Mouse (Mus musculus) bone marrow, adult 2 months (tissue): Measurements from ENCODE around the gene Abcf2. TPM values are rescaled to one million over a fixed set of nuclear protein-coding genes. Genes with fewer than 3 reads are reported as not detected.
A peak's percentile ranks its signal among the peaks of the same experiment; 100 is the strongest.

Experiments used
- H3K27ac ChIP-seq: fragments of 200-500 bp; 2 replicates; pipeline ENCODE4 v1.5.1; 2012; ENCODE audit warnings: low read depth, mild to moderate bottlenecking, control low read depth, inconsistent platforms, low read length; ENCODE audit not compliant: control insufficient read depth, poor library complexity, insufficient read depth
- H3K4me1 ChIP-seq: fragments of 200-500 bp; 2 replicates; pipeline ENCODE4 v1.6.1; 2011; ENCODE audit warnings: low read length; ENCODE audit not compliant: control insufficient read depth, insufficient read depth
- H3K4me3 ChIP-seq: fragments of 200-500 bp; replicated peaks from 2 replicates; pipeline ENCODE3; 2011; ENCODE audit warnings: mild to moderate bottlenecking, low read depth, low read length, control low read depth; ENCODE audit not compliant: control insufficient read depth
- CTCF ChIP-seq: fragments of 200-500 bp; IDR thresholded peaks from 2 replicates; pipeline ENCODE4 v1.5.1; 2011; ENCODE audit warnings: low read length, control low read depth; ENCODE audit not compliant: control insufficient read depth, insufficient read depth
- POLR2A ChIP-seq: fragments of 200-500 bp; IDR thresholded peaks from 2 replicates; pipeline ENCODE4 v1.6.1; 2011; ENCODE audit warnings: low read depth, mild to moderate bottlenecking, control low read depth, low read length, borderline replicate concordance; ENCODE audit not compliant: control insufficient read depth
- WGBS: fragments of 180-500 bp; shearing (Covaris S2); methylation state at CpG from one replicate; pipeline ENCODE4 v1.1.7; 2018; 5-methylcytosine and 5-hydroxymethylcytosine counted together
- polyA plus RNA-seq: library from polyadenylated mRNA; stranded (reverse); fragments of >200 nt; gene quantifications from 2 replicates; pipeline ENCODE4 v1.2.4, GENCODE M21; 2011; ENCODE audit warnings: low replicate concordance; ENCODE audit not compliant: missing spikeins, insufficient read depth, insufficient read length

Gene Abcf2
- polyA plus RNA-seq, 1 experiment: 29.1 TPM

GRCm38 (mm10) chr5:24530042-24530689 is 47.1 kb downstream of the Abcf2 start:
- H3K4me3 ChIP-seq: no peak overlapping the region
- no peak overlapping the region for H3K27ac ChIP-seq
- no peaks in the 10 kb centered on the region for H3K4me1 ChIP-seq
- 18% methylated on average over 24 of the region's 24 CpGs for WGBS
- TF ChIP-seq POLR2A (no peak), CTCF (peak; percentile 100)

- TF ChIP-seq CTCF: no peak
- TF ChIP-seq POLR2A: no peak
- H3K27ac ChIP-seq: no peak overlapping the region
- H3K4me1 ChIP-seq: no peaks in the 10 kb centered on the region
- no peak overlapping the region for H3K4me3 ChIP-seq
- WGBS: 27% methylated on average over 6 of the region's 6 CpGs
Measured at GRCm38 (mm10) chr5:24527780-24528179, 49.5 kb downstream of the Abcf2 start.

- H3K27ac ChIP-seq: no peak within 1 kb of the TSS
- no peak within 1 kb of the TSS for H3K4me3 ChIP-seq
- under 1% methylated on average over 43 of the region's 49 CpGs for WGBS
- TF ChIP-seq POLR2A: no peak
- TF ChIP-seq CTCF: no peak
- no peaks in the 10 kb centered on the region for H3K4me1 ChIP-seq
Measured at GRCm38 (mm10) chr5:24526889-24527230, 50.4 kb downstream of the Abcf2 start, which contains the start of gene Gbx1. Gbx1 (minus strand) TSS chr5:24527202.

- 5% methylated on average over 91 of the region's 109 CpGs for WGBS
- Histone ChIP-seq H3K4me3 (no peak overlapping the region), H3K27ac (no peak overlapping the region), H3K4me1 (no peaks in the 10 kb centered on the region)
- TF ChIP-seq POLR2A: no peak
- no peak for TF ChIP-seq CTCF
Measured at GRCm38 (mm10) chr5:24526190-24526888, 50.9 kb downstream of the Abcf2 start.

- WGBS: 8% methylated on average over 34 of the region's 34 CpGs
- Histone ChIP-seq H3K4me1 (no peaks in the 10 kb centered on the region), H3K27ac (no peak overlapping the region), H3K4me3 (no peak overlapping the region)
- no peak for TF ChIP-seq POLR2A
- TF ChIP-seq CTCF: no peak
Measured at GRCm38 (mm10) chr5:24525360-24526189, 51.7 kb downstream of the Abcf2 start.

- Histone ChIP-seq H3K4me3 (no peak overlapping the region), H3K27ac (no peak overlapping the region), H3K4me1 (no peaks in the 10 kb centered on the region)
- WGBS: 23% methylated on average over 4 of the region's 4 CpGs
- TF ChIP-seq POLR2A (no peak), CTCF (no peak)
Measured at GRCm38 (mm10) chr5:24524522-24524921, 52.7 kb downstream of the Abcf2 start.

GRCm38 (mm10) chr5:24523806-24524205 is 53.5 kb downstream of the Abcf2 start:
- TF ChIP-seq CTCF (no peak), POLR2A (no peak)
- Histone ChIP-seq H3K4me1 (no peaks in the 10 kb centered on the region), H3K27ac (no peak overlapping the region), H3K4me3 (no peak overlapping the region)
- WGBS: 62% methylated on average over 8 of the region's 8 CpGs

- WGBS: 40% methylated on average over 8 of the region's 8 CpGs
Measured at GRCm38 (mm10) chr5:24521366-24521765, 55.9 kb downstream of the Abcf2 start.

More at GRCm38 (mm10) chr5:24521366-24521765, 55.9 kb downstream of the Abcf2 start:
- no peak overlapping the region for H3K4me3 ChIP-seq
- TF ChIP-seq CTCF: no peak
- no peak overlapping the region for H3K27ac ChIP-seq
- no peaks in the 10 kb centered on the region for H3K4me1 ChIP-seq

Other genes starting within 250 kb of the Abcf2 start
- gene Kcnh2, start 225.9 kb downstream of the Abcf2 start, polyA plus RNA-seq: not detected in 2 replicates
- gene Nos3, start 212.7 kb downstream of the Abcf2 start, polyA plus RNA-seq: 0.47 TPM in 1 of 2 replicates, not detected in the other
- 0.70 and 1.1 TPM in 2 replicates for gene Atg9b, start 185.3 kb downstream of the Abcf2 start, polyA plus RNA-seq
- 10.2 and 11.2 TPM in 2 replicates for gene Abcb8, start 183.8 kb downstream of the Abcf2 start, polyA plus RNA-seq
- not detected in 2 replicates for gene Asic3, start 164.1 kb downstream of the Abcf2 start, polyA plus RNA-seq
- 28.2 and 54.7 TPM in 2 replicates for gene Cdk5, start 153.9 kb downstream of the Abcf2 start, polyA plus RNA-seq
- gene Slc4a2, start 153.6 kb downstream of the Abcf2 start, polyA plus RNA-seq: 13.6 and 42.9 TPM in 2 replicates
- 54.3 and 81.0 TPM in 2 replicates for gene Fastk, start 132.2 kb downstream of the Abcf2 start, polyA plus RNA-seq
- 14.4 and 22.1 TPM in 2 replicates for gene Tmub1, start 129.6 kb downstream of the Abcf2 start, polyA plus RNA-seq
- gene Agap3, start 125.3 kb downstream of the Abcf2 start, polyA plus RNA-seq: 22.3 and 28.2 TPM in 2 replicates
- not detected in 2 replicates for gene Gbx1, start 50.3 kb downstream of the Abcf2 start, polyA plus RNA-seq
- not detected in 2 replicates for gene Asb10, start 36.5 kb downstream of the Abcf2 start, polyA plus RNA-seq
- 4.7 TPM in 1 of 2 replicates, not detected in the other for gene 4931409K22Rik, start 20.7 kb downstream of the Abcf2 start, polyA plus RNA-seq
- gene Chpf2, start 9.3 kb upstream of the Abcf2 start, polyA plus RNA-seq: 8.6 and 20.6 TPM in 2 replicates
- 3.4 and 6.1 TPM in 2 replicates for gene Smarcd3, start 46.9 kb upstream of the Abcf2 start, polyA plus RNA-seq
- gene Nub1, start 108.1 kb upstream of the Abcf2 start, polyA plus RNA-seq: 17.7 and 35.7 TPM in 2 replicates
- 3.8 and 9.1 TPM in 2 replicates for gene Wdr86, start 153.3 kb upstream of the Abcf2 start, polyA plus RNA-seq
- gene Crygn, start 180.5 kb upstream of the Abcf2 start, polyA plus RNA-seq: 2.2 and 28.5 TPM in 2 replicates